Comparison of ENCODE assay signal across 8 mouse cellular contexts in genomic region chr8:119779013-119779737, GRCm38 (mm10). TPM values are rescaled to one million over a fixed set of nuclear protein-coding genes. Genes with fewer than 3 reads are reported as not detected.
DNase-seq lines count a peak whose midpoint lies in the region; ATAC-seq and TF ChIP-seq lines count a peak whose summit lies in the region.

No protein-coding gene starts in this region.

- H3K36me3 ChIP-seq in ES-Bruce4 (ENCODE audit: control insufficient read depth, insufficient read depth, low read length, poor library complexity, severe bottlenecking), result no peaks in the 10 kb centered on the region
- no peaks in the 10 kb centered on the region for H3K36me3 ChIP-seq in forebrain, embryonic 11.5 days (ENCODE audit: control insufficient read depth, insufficient read depth, low read length)
- no peaks in the 10 kb centered on the region for H3K36me3 ChIP-seq in heart, embryonic 16.5 days (ENCODE audit: control insufficient read depth, insufficient read depth)
- no peaks in the 10 kb centered on the region for H3K36me3 ChIP-seq in liver, embryonic 15.5 days (replicated peaks)
- H3K36me3 ChIP-seq in neural tube, embryonic 12.5 days, result no peaks in the 10 kb centered on the region
- no peaks in the 10 kb centered on the region for H3K36me3 ChIP-seq in testis, adult 2 months (ENCODE audit: control insufficient read depth, insufficient read depth, low read length)

- 26% methylated on average over 14 of the region's 14 CpGs for WGBS in forebrain, embryonic 11.5 days
- WGBS in heart, embryonic 16.5 days, result 21% methylated on average over 14 of the region's 14 CpGs
- 21% methylated on average over 14 of the region's 14 CpGs for WGBS in liver, embryonic 15.5 days (ENCODE audit: insufficient replicate concordance)
- 23% methylated on average over 14 of the region's 14 CpGs for WGBS in neural tube, embryonic 12.5 days

- no peak; the same call in 1 of the 2 replicates for ATAC-seq in forebrain, embryonic 11.5 days (replicated peaks; ENCODE audit: low FRiP score)
- ATAC-seq in heart, embryonic 16.5 days (replicated peaks; ENCODE audit: extremely low read depth, insufficient read depth, low FRiP score), result no peak
- ATAC-seq in liver, embryonic 15.5 days (ENCODE audit: insufficient read depth), result no peak
- no peak for ATAC-seq in neural tube, embryonic 12.5 days (ENCODE audit: low FRiP score, low read depth)

- peak overlapping the region; percentile 55 for H3K4me2 ChIP-seq in forebrain, embryonic 11.5 days (ENCODE audit: low read depth, low read length, severe bottlenecking)
- peak overlapping the region; percentile 96 for H3K4me2 ChIP-seq in heart, embryonic 16.5 days (ENCODE audit: low read depth, low read length)
- H3K4me2 ChIP-seq in liver, embryonic 15.5 days, result peak overlapping the region; percentile 91
- peak overlapping the region; percentile 89 for H3K4me2 ChIP-seq in neural tube, embryonic 12.5 days (replicated peaks)

- H3K27ac ChIP-seq in ES-Bruce4 (ENCODE audit: insufficient read depth, low read length), result no peak overlapping the region
- H3K27ac ChIP-seq in forebrain, embryonic 11.5 days (ENCODE audit: low read depth, low read length), result no peak overlapping the region
- H3K27ac ChIP-seq in heart, embryonic 16.5 days (ENCODE audit: low read length), result peak overlapping the region; percentile 77
- H3K27ac ChIP-seq in liver, embryonic 15.5 days (replicated peaks), result peak overlapping the region; percentile 7; the same call in 1 of the 2 replicates
- H3K27ac ChIP-seq in neural tube, embryonic 12.5 days, result no peak overlapping the region
- peak overlapping the region; percentile 94 for H3K27ac ChIP-seq in testis, adult 2 months (ENCODE audit: control insufficient read depth, insufficient read depth, low read depth, low read length)

- H3K4me1 ChIP-seq in ES-Bruce4 (ENCODE audit: control insufficient read depth, insufficient read depth, low read length), result no peaks in the 10 kb centered on the region
- 0 out of 2 replicates have a peak, but pooled peaks cover 2% of the 10 kb centered on the region for H3K4me1 ChIP-seq in forebrain, embryonic 11.5 days (replicated peaks; ENCODE audit: control insufficient read depth, insufficient read depth, low read length)
- H3K4me1 ChIP-seq in heart, embryonic 16.5 days (ENCODE audit: control insufficient read depth, insufficient read depth, low read length), result peaks cover 20% of the 10 kb centered on the region
- peaks cover 30% of the 10 kb centered on the region for H3K4me1 ChIP-seq in liver, embryonic 15.5 days (replicated peaks)
- H3K4me1 ChIP-seq in neural tube, embryonic 12.5 days, result peaks cover 23% of the 10 kb centered on the region
- peaks cover 34% of the 10 kb centered on the region for H3K4me1 ChIP-seq in testis, adult 2 months (ENCODE audit: control insufficient read depth, insufficient read depth, low read length)

- peak; percentile 74 for DNase-seq in c-Kit-positive CD71-positive TER-119-negative erythroid progenitor cells, embryonic 14.5 days (ENCODE audit: low read depth)
- DNase-seq in forebrain, embryonic 11.5 days (ENCODE audit: low spot score), result peak; percentile 88
- peak; percentile 89 to 92 for DNase-seq in kidney, postnatal 25 days

- H3K9me3 ChIP-seq in ES-Bruce4 (replicated peaks; ENCODE audit: control insufficient read depth, insufficient read depth, low read length, poor library complexity, severe bottlenecking), result no peaks in the 10 kb centered on the region
- no peaks in the 10 kb centered on the region for H3K9me3 ChIP-seq in forebrain, embryonic 11.5 days (ENCODE audit: control insufficient read depth, low read length)
- H3K9me3 ChIP-seq in heart, embryonic 16.5 days (replicated peaks; ENCODE audit: control insufficient read depth, low read length), result no peaks in the 10 kb centered on the region
- H3K9me3 ChIP-seq in liver, embryonic 15.5 days (replicated peaks), result no peaks in the 10 kb centered on the region
- no peaks in the 10 kb centered on the region for H3K9me3 ChIP-seq in neural tube, embryonic 12.5 days

- peak; percentile 100 for TF ChIP-seq CTCF in ES-Bruce4 (IDR thresholded peaks at IDR 0.05; ENCODE audit: low read depth, low read length)
- peak; percentile 88 for TF ChIP-seq CTCF in testis, adult 2 months (IDR thresholded peaks at IDR 0.05; ENCODE audit: control insufficient read depth, insufficient read depth, insufficient replicate concordance, low read depth, low read length)

- TF ChIP-seq POLR2A in ES-Bruce4 (IDR thresholded peaks at IDR 0.05; ENCODE audit: insufficient read depth, low read length), result no peak
- TF ChIP-seq POLR2A in testis, adult 2 months (IDR thresholded peaks at IDR 0.05; ENCODE audit: control insufficient read depth, low read depth, low read length), result no peak

- H3K4me3 ChIP-seq in ES-Bruce4 (ENCODE audit: low read depth, low read length), result no peak overlapping the region
- no peak overlapping the region for H3K4me3 ChIP-seq in forebrain, embryonic 11.5 days (ENCODE audit: low read depth, low read length)
- H3K4me3 ChIP-seq in heart, embryonic 16.5 days (ENCODE audit: low read length), result no peak overlapping the region
- H3K4me3 ChIP-seq in liver, embryonic 15.5 days (replicated peaks), result no peak overlapping the region
- no peak overlapping the region for H3K4me3 ChIP-seq in neural tube, embryonic 12.5 days
- peak overlapping the region; percentile 93 for H3K4me3 ChIP-seq in testis, adult 2 months (ENCODE audit: control insufficient read depth, low read depth, low read length)

- 0 out of 2 replicates have a peak, but pooled peaks have one; percentile 21 for TF ChIP-seq EP300 in ES-Bruce4 (IDR thresholded peaks at IDR 0.05; ENCODE audit: insufficient read depth, low read depth, low read length)

- no peaks in the 10 kb centered on the region for H3K27me3 ChIP-seq in ES-Bruce4 (ENCODE audit: control insufficient read depth, insufficient read depth, low read length, poor library complexity, severe bottlenecking)
- H3K27me3 ChIP-seq in forebrain, embryonic 11.5 days (ENCODE audit: control insufficient read depth, insufficient read depth, low read length), result no peaks in the 10 kb centered on the region
- H3K27me3 ChIP-seq in heart, embryonic 16.5 days (ENCODE audit: control insufficient read depth, insufficient read depth, low read length), result no peaks in the 10 kb centered on the region
- 0 out of 2 replicates have a peak, but pooled peaks cover 5% of the 10 kb centered on the region for H3K27me3 ChIP-seq in liver, embryonic 15.5 days
- H3K27me3 ChIP-seq in neural tube, embryonic 12.5 days (replicated peaks), result no peaks in the 10 kb centered on the region
- H3K27me3 ChIP-seq in testis, adult 2 months (ENCODE audit: control insufficient read depth, insufficient read depth, low read length), result no peaks in the 10 kb centered on the region

- no peak overlapping the region for H3K9ac ChIP-seq in ES-Bruce4 (ENCODE audit: low read depth, poor library complexity, severe bottlenecking)
- H3K9ac ChIP-seq in forebrain, embryonic 11.5 days (ENCODE audit: low read length), result no peak overlapping the region; the same call in 1 of the 2 replicates
- H3K9ac ChIP-seq in heart, embryonic 16.5 days (ENCODE audit: low read length), result peak overlapping the region; percentile 67
- H3K9ac ChIP-seq in liver, embryonic 15.5 days, result no peak overlapping the region
- H3K9ac ChIP-seq in neural tube, embryonic 12.5 days, result no peak overlapping the region

RNA-seq across cellular contexts. Expression of gene Tldc1, which starts 1.0 kb away (rescaled TPM):
- polyA plus RNA-seq in ES-Bruce4 (2011; ENCODE audit: insufficient read depth, insufficient read length, low read depth, missing spikeins), result 12.7 and 15.5 TPM in 2 replicates
- 12.6 and 13.4 TPM in 2 replicates for polyA plus RNA-seq in forebrain, embryonic 11.5 days (2014; fragmentation: Nextera tagmentation; extraction: Ambion mirVana)
- 12.5 and 15.0 TPM in 2 replicates for polyA plus RNA-seq in heart, embryonic 16.5 days (2015; fragmentation: Nextera tagmentation; extraction: Ambion mirVana)
- 4.1 and 4.6 TPM in 2 replicates for polyA plus RNA-seq in liver, embryonic 15.5 days (2015; fragmentation: Nextera tagmentation; extraction: Ambion mirVana)
- polyA plus RNA-seq in neural tube, embryonic 12.5 days (2016; fragmentation: Nextera tagmentation; extraction: Ambion mirVana), result 11.6 and 12.1 TPM in 2 replicates
- 6.4 and 6.8 TPM in 2 replicates for polyA plus RNA-seq in testis, adult 2 months (2012; rRNA removed)

Comparison
In these comparisons a context has a peak if more than half of its experiments do, and no peak if none do; other contexts are left out.
1. H3K27ac ChIP-seq: peak in heart, embryonic 16.5 days (single experiment), liver, embryonic 15.5 days (single experiment) and testis, adult 2 months (single experiment); none in ES-Bruce4 (single experiment), forebrain, embryonic 11.5 days (single experiment) and neural tube, embryonic 12.5 days (single experiment).
2. Peak in every context shown above with its lines, with median percentiles within 50 percentile points of each other: DNase-seq and H3K4me2 ChIP-seq.